Mouse (Mus musculus) liver, adult 2 months (tissue): ENCODE measurements at regions not wholly inside any gene's neighbourhood (a gene's known extent, or its start where the extent isn't known, plus 50 kb on each side); places are given as distances from the start of the nearest gene placed in this dataset.
A peak's percentile ranks its signal among the peaks of the same experiment; 100 is the strongest.

Source experiments
- DNase-seq: peaks from one replicate; pipeline ENCODE4 v3.0.0-alpha.2; 2011; ENCODE audit warnings: low read depth, low spot score; ENCODE audit errors: extremely low read depth
- H3K27ac ChIP-seq: fragments of 200-500 bp; replicated peaks from 2 replicates; pipeline ENCODE4 v1.5.1; 2012; ENCODE audit warnings: low read depth, mild to moderate bottlenecking, control low read depth, inconsistent platforms, low read length; ENCODE audit not compliant: insufficient read depth
- H3K27me3 ChIP-seq: fragments of 200-500 bp; 2 replicates; pipeline ENCODE4 v1.6.1; 2012; ENCODE audit warnings: mild to moderate bottlenecking, moderate library complexity, low read length, inconsistent platforms; ENCODE audit not compliant: control insufficient read depth, insufficient read depth
- H3K36me3 ChIP-seq: fragments of 200-500 bp; 2 replicates; pipeline ENCODE4 v1.6.1; 2012; ENCODE audit warnings: low read length, inconsistent platforms; ENCODE audit not compliant: control insufficient read depth, insufficient read depth
- H3K4me1 ChIP-seq: fragments of 200-500 bp; 2 replicates; pipeline ENCODE4 v1.6.1; 2011; ENCODE audit warnings: low read length; ENCODE audit not compliant: control insufficient read depth, insufficient read depth
- H3K4me3 ChIP-seq: fragments of 200-500 bp; 2 replicates; pipeline ENCODE4 v1.5.1; 2011; ENCODE audit warnings: low read depth, mild to moderate bottlenecking, control low read depth, low read length, moderate library complexity; ENCODE audit not compliant: insufficient read depth
- H3K79me2 ChIP-seq: fragments of 200-500 bp; 2 replicates; pipeline ENCODE4 v1.6.1; 2012; ENCODE audit warnings: inconsistent platforms, mild to moderate bottlenecking, low read length, moderate library complexity; ENCODE audit not compliant: control insufficient read depth, insufficient read depth
- H3K9ac ChIP-seq: fragments of 200-500 bp; 2 replicates; pipeline ENCODE4 v1.6.1; 2012; ENCODE audit warnings: low read depth, mild to moderate bottlenecking, control low read depth, inconsistent platforms, low read length
- CTCF ChIP-seq: fragments of 200-500 bp; IDR thresholded peaks from 2 replicates; pipeline ENCODE4 v1.5.1; 2011; ENCODE audit warnings: low read depth, low read length, control low read depth
- POLR2A ChIP-seq: fragments of 200-500 bp; IDR thresholded peaks from 2 replicates; pipeline ENCODE4 v1.6.1; 2011; ENCODE audit warnings: low read length, control low read depth; ENCODE audit not compliant: insufficient read depth; ENCODE audit errors: extremely low read depth
- WGBS: fragments of 180-500 bp; shearing (Covaris S2); methylation state at CpG from one replicate; pipeline ENCODE4 v1.1.7; 2018; 5-methylcytosine and 5-hydroxymethylcytosine counted together

GRCm38 (mm10) chr12:37015474-37016248 lies 92.7 kb upstream of the Meox2 start:
- Histone ChIP-seq H3K36me3 (no peaks in the 10 kb centered on the region), H3K79me2 (no peaks in the 10 kb centered on the region), H3K27ac (no peak overlapping the region), H3K4me1 (no peaks in the 10 kb centered on the region), H3K27me3 (no peaks in the 10 kb centered on the region), H3K4me3 (no peak overlapping the region), H3K9ac (no peak overlapping the region)
- no peak for TF ChIP-seq POLR2A
- TF ChIP-seq CTCF = no peak
- no peak for DNase-seq
- WGBS = 74% methylated on average over 4 of the region's 4 CpGs

GRCm38 (mm10) chr12:37047191-37047590 lies 61.1 kb upstream of the Meox2 start:
- no peak for TF ChIP-seq POLR2A
- no peak for TF ChIP-seq CTCF
- DNase-seq = no peak
- Histone ChIP-seq H3K79me2 (no peaks in the 10 kb centered on the region), H3K27ac (no peak overlapping the region), H3K4me3 (no peak overlapping the region), H3K27me3 (no peaks in the 10 kb centered on the region), H3K9ac (no peak overlapping the region), H3K36me3 (no peaks in the 10 kb centered on the region), H3K4me1 (no peaks in the 10 kb centered on the region)
- WGBS = 65% methylated on average over 3 of the region's 3 CpGs

DNA sequence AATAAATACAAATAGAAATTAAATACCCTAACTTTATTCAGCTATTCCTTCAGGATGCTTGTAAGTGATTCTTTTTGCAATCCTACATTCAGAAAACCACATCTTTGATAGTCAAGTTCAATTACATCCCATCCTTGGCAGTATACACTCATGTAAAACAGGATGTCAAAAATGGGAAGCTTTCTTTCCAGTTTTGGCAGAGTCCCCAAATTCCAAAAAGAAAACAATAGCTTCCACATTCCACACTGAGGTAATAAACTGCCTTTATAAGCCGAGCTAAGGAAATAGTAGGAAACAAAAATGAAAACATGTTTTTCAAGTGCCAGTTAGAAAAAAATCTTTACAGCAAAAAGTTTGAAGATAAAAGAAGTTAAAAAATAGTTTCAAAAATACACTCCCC lies 57.7 kb upstream of the Meox2 start:
- H3K36me3 ChIP-seq = no peaks in the 10 kb centered on the region
- WGBS = 63% methylated on average over 1 of the region's 1 CpGs

DNA sequence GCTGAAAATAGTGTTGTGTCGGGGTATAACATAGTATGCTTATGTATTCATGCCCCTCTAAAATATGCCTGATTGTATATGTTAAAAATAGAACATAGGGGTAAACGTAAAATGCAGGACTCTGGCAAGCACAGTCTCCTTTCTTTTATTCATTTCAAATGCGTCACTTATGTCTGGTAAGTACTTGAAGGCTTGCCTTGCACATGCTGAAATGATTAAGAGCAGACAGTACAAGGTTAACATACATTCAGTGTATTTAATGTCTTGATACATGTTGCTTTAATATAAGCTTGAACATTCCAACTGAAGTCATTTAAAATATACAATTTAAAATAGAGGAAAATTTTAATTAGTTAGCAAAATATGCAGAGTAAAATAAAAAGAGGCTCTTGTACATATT lies 50.9 kb upstream of the Meox2 start:
- Histone ChIP-seq H3K4me1 (no peaks in the 10 kb centered on the region), H3K27ac (no peak overlapping the region), H3K9ac (no peak overlapping the region), H3K36me3 (no peaks in the 10 kb centered on the region), H3K4me3 (no peak overlapping the region), H3K79me2 (no peaks in the 10 kb centered on the region), H3K27me3 (no peaks in the 10 kb centered on the region)
- no peak for DNase-seq
- TF ChIP-seq CTCF (no peak), POLR2A (no peak)
- 81% methylated on average over 3 of the region's 3 CpGs for WGBS

More for the DNA sequence above, 57.7 kb upstream of the Meox2 start:
- DNase-seq = peak; percentile 3
- Histone ChIP-seq H3K4me3 (no peak overlapping the region), H3K79me2 (no peaks in the 10 kb centered on the region), H3K4me1 (no peaks in the 10 kb centered on the region), H3K27me3 (no peaks in the 10 kb centered on the region), H3K27ac (no peak overlapping the region), H3K9ac (no peak overlapping the region)
- TF ChIP-seq POLR2A (no peak), CTCF (no peak)
